Mouse (Mus musculus): ENCODE results near the gene Trpm6. TPM values are rescaled to one million over a fixed set of nuclear protein-coding genes. Genes with fewer than 3 reads are reported as not detected.

Trpm6 gene
- polyA plus RNA-seq, 1 experiment from 2014 or later: 0.43 TPM

DNA sequence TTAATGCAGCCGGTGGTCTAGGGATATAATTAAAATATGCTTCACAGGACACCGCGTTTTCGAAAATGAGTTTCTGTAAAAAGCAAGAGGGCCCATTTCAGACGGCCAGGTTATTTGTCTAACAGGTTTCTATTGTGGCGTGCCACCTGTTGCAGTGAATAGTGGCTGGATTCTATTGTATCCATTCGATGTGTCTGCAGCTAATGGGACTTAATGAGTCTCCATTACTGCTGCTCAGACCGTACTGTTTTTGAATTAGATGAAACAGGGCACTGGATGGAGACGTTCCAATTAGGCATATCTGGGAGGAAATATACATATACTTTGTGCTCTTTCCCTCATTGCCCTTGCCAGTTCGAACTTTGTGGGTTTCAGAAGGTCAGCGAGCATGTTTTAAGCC lies 92.8 kb downstream of the Trpm6 start:
- ATAC-seq (ENCODE audit: insufficient number of reproducible peaks, low FRiP score, low TSS enrichment, low read depth): no peak
- Histone ChIP-seq H3K36me3 (ENCODE audit: control insufficient read depth, insufficient read depth, low read length) (no peaks in the 10 kb centered on the region), H3K9me3 (ENCODE audit: control insufficient read depth, low read length) (no peaks in the 10 kb centered on the region), H3K27ac (replicated peaks; ENCODE audit: low read depth, low read length) (no peak overlapping the region), H3K4me2 (ENCODE audit: low read depth, severe bottlenecking) (no peak overlapping the region), H3K4me1 (ENCODE audit: control insufficient read depth, insufficient read depth, low read length) (no peaks in the 10 kb centered on the region), H3K9ac (ENCODE audit: low read length) (no peak overlapping the region), H3K27me3 (ENCODE audit: control insufficient read depth, insufficient read depth, low read length) (no peaks in the 10 kb centered on the region), H3K4me3 (ENCODE audit: low read depth, low read length) (no peak overlapping the region)
- 91% methylated on average over 11 of the region's 11 CpGs for WGBS
- DNase-seq (ENCODE audit: low spot score): no peak

DNA sequence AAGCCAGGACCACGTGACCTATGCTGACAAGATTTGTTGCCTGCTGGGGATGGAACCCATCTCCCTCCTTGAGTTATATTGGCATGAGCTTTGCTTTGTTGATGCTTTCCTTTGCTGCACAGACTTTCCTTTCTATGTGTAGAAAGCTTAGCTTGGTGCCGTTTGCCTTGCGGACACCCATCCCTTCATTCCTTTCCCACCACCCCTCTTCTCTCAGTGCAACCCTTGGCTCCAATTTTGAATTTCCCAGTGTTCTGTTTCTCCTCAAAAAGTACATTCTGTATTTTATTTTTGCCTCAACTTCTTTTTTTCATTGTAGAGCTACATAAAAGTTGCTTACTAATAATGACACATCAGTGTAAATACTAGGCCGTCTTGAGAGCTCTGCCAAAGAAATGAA lies 96.6 kb downstream of the Trpm6 start:
- DNase-seq (ENCODE audit: low spot score) (no peak), ATAC-seq (ENCODE audit: insufficient number of reproducible peaks, low FRiP score, low TSS enrichment, low read depth) (no peak)
- H3K27ac ChIP-seq (replicated peaks; ENCODE audit: low read depth, low read length): no peak overlapping the region
- no peak overlapping the region for H3K4me2 ChIP-seq (ENCODE audit: low read depth, severe bottlenecking)
- no peak overlapping the region for H3K9ac ChIP-seq (ENCODE audit: low read length)
- no peak overlapping the region for H3K4me3 ChIP-seq (ENCODE audit: low read depth, low read length)
- H3K9me3 ChIP-seq (ENCODE audit: control insufficient read depth, low read length): no peaks in the 10 kb centered on the region
- no peaks in the 10 kb centered on the region for H3K36me3 ChIP-seq (ENCODE audit: control insufficient read depth, insufficient read depth, low read length)
- H3K4me1 ChIP-seq (ENCODE audit: control insufficient read depth, insufficient read depth, low read length): no peaks in the 10 kb centered on the region
- no peaks in the 10 kb centered on the region for H3K27me3 ChIP-seq (ENCODE audit: control insufficient read depth, insufficient read depth, low read length)
- 89% methylated on average over 4 of the region's 4 CpGs for WGBS

- no peak for DNase-seq (ENCODE audit: low spot score)
- ATAC-seq (ENCODE audit: insufficient number of reproducible peaks, low FRiP score, low TSS enrichment, low read depth): no peak
- no peak overlapping the region for H3K9ac ChIP-seq (ENCODE audit: low read length)
Observed at GRCm38 (mm10) chr19:18868311-18868710, 118.5 kb downstream of the Trpm6 start.

GRCm38 (mm10) chr19:18872792-18873569 lies 123.2 kb downstream of the Trpm6 start:
- H3K9ac ChIP-seq (ENCODE audit: low read length): no peak overlapping the region
- DNase-seq (ENCODE audit: low spot score) (no peak), ATAC-seq (ENCODE audit: insufficient number of reproducible peaks, low FRiP score, low TSS enrichment, low read depth) (no peak)
- no peak overlapping the region for H3K27ac ChIP-seq (replicated peaks; ENCODE audit: low read depth, low read length)
- no peak overlapping the region for H3K4me2 ChIP-seq (ENCODE audit: low read depth, severe bottlenecking)
- H3K9me3 ChIP-seq (ENCODE audit: control insufficient read depth, low read length): no peaks in the 10 kb centered on the region
- H3K4me3 ChIP-seq (ENCODE audit: low read depth, low read length): no peak overlapping the region
- H3K4me1 ChIP-seq (ENCODE audit: control insufficient read depth, insufficient read depth, low read length): no peaks in the 10 kb centered on the region
- H3K36me3 ChIP-seq (ENCODE audit: control insufficient read depth, insufficient read depth, low read length): no peaks in the 10 kb centered on the region
- 60% methylated on average over 6 of the region's 6 CpGs for WGBS
- no peaks in the 10 kb centered on the region for H3K27me3 ChIP-seq (ENCODE audit: control insufficient read depth, insufficient read depth, low read length)

More at GRCm38 (mm10) chr19:18868311-18868710, 118.5 kb downstream of the Trpm6 start:
- WGBS: 51% methylated on average over 4 of the region's 4 CpGs
- H3K36me3 ChIP-seq (ENCODE audit: control insufficient read depth, insufficient read depth, low read length): no peaks in the 10 kb centered on the region
- no peaks in the 10 kb centered on the region for H3K27me3 ChIP-seq (ENCODE audit: control insufficient read depth, insufficient read depth, low read length)
- no peaks in the 10 kb centered on the region for H3K4me1 ChIP-seq (ENCODE audit: control insufficient read depth, insufficient read depth, low read length)
- H3K27ac ChIP-seq (replicated peaks; ENCODE audit: low read depth, low read length): no peak overlapping the region
- H3K4me2 ChIP-seq (ENCODE audit: low read depth, severe bottlenecking): no peak overlapping the region
- no peaks in the 10 kb centered on the region for H3K9me3 ChIP-seq (ENCODE audit: control insufficient read depth, low read length)
- no peak overlapping the region for H3K4me3 ChIP-seq (ENCODE audit: low read depth, low read length)

DNA sequence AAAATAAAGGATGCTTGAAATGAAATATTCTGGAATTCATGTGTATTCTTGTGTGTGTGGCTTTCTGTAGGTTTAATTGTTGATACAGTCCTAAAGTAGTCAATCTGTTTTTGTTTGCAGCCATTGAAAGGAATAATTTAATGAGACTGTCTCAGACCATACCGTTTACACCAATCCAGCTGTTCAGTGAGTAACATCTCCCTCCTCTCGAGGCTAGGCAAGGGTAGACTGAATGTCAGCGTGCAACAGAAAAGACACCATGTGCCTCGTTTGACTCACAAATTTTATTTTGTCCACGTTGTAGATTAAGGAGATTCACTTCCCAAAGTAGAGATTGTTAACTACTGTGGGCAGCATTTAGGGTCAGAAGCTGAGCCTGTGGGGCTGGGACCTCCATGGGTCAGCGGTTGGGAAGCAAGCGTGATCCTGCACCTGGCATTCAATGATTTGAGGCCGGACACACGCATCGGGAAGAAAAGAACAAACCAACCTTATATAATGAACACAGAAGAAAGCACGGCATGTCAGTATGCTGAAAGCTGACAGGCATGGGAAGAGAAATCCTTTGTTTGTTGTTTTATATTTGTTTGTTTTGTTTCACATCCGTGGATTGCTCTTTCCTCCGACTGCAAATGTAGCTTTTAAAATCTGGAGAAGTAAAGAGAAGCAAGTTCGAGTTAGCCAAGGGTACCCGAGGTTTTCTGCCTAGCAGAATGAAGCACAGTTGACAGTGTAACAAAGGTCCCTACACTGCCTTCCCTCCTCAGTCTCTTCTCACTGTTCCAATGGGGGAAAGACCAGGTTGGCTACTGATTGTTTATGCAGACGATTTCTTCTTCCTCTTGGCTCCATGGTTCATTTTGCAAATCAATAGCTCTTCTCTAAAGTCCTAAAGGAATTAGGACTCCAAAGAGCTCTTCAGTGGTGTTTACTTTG lies 124.2 kb downstream of the Trpm6 start:
- no peak for ATAC-seq (ENCODE audit: insufficient number of reproducible peaks, low FRiP score, low TSS enrichment, low read depth)
- H3K4me2 ChIP-seq (ENCODE audit: low read depth, severe bottlenecking): no peak overlapping the region
- DNase-seq (ENCODE audit: low spot score): no peak

GRCm38 (mm10) chr19:18879264-18879663 lies 129.5 kb downstream of the Trpm6 start:
- H3K4me3 ChIP-seq (ENCODE audit: low read depth, low read length): no peak overlapping the region
- no peak overlapping the region for H3K9ac ChIP-seq (ENCODE audit: low read length)
- DNase-seq (ENCODE audit: low spot score) (no peak), ATAC-seq (ENCODE audit: insufficient number of reproducible peaks, low FRiP score, low TSS enrichment, low read depth) (no peak)
- H3K27ac ChIP-seq (replicated peaks; ENCODE audit: low read depth, low read length): no peak overlapping the region
- WGBS: 52% methylated on average over 4 of the region's 4 CpGs
- peaks cover 2% of the 10 kb centered on the region; the same call in 1 of the 2 replicates for H3K4me1 ChIP-seq (ENCODE audit: control insufficient read depth, insufficient read depth, low read length)
- no peaks in the 10 kb centered on the region for H3K36me3 ChIP-seq (ENCODE audit: control insufficient read depth, insufficient read depth, low read length)
- no peaks in the 10 kb centered on the region for H3K9me3 ChIP-seq (ENCODE audit: control insufficient read depth, low read length)
- H3K27me3 ChIP-seq (ENCODE audit: control insufficient read depth, insufficient read depth, low read length): no peaks in the 10 kb centered on the region
- no peak overlapping the region for H3K4me2 ChIP-seq (ENCODE audit: low read depth, severe bottlenecking)

More for the DNA sequence above, 124.2 kb downstream of the Trpm6 start:
- no peaks in the 10 kb centered on the region for H3K9me3 ChIP-seq (ENCODE audit: control insufficient read depth, low read length)
- no peak overlapping the region for H3K9ac ChIP-seq (ENCODE audit: low read length)
- WGBS: 77% methylated on average over 16 of the region's 16 CpGs
- H3K36me3 ChIP-seq (ENCODE audit: control insufficient read depth, insufficient read depth, low read length): no peaks in the 10 kb centered on the region
- H3K4me3 ChIP-seq (ENCODE audit: low read depth, low read length): no peak overlapping the region
- H3K27ac ChIP-seq (replicated peaks; ENCODE audit: low read depth, low read length): no peak overlapping the region
- H3K27me3 ChIP-seq (ENCODE audit: control insufficient read depth, insufficient read depth, low read length): no peaks in the 10 kb centered on the region
- no peaks in the 10 kb centered on the region for H3K4me1 ChIP-seq (ENCODE audit: control insufficient read depth, insufficient read depth, low read length)

DNA sequence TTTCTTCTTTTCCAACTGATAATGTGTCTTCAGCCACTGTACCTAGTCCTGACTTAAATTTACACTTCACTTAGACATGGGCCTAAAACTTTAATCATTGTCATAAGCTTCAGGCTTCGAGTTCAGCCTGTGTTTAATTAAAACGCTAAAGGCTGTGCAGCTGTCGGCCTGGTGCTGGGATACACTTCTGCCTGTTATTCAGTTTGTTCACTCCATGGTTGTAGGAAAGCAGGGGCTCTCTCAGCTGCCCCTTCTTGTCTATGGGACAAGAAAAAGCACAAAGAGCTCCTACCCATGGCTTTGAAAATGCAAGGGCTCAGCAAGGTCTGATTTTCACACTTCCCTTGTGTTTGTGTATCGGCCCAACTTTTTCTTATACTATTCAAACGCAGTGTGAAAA lies 131.4 kb downstream of the Trpm6 start:
- Histone ChIP-seq H3K9me3 (ENCODE audit: control insufficient read depth, low read length) (no peaks in the 10 kb centered on the region), H3K4me1 (ENCODE audit: control insufficient read depth, insufficient read depth, low read length) (peaks cover 2% of the 10 kb centered on the region; the same call in 1 of the 2 replicates), H3K27me3 (ENCODE audit: control insufficient read depth, insufficient read depth, low read length) (no peaks in the 10 kb centered on the region), H3K4me2 (ENCODE audit: low read depth, severe bottlenecking) (no peak overlapping the region), H3K9ac (ENCODE audit: low read length) (no peak overlapping the region), H3K27ac (replicated peaks; ENCODE audit: low read depth, low read length) (no peak overlapping the region), H3K36me3 (ENCODE audit: control insufficient read depth, insufficient read depth, low read length) (no peaks in the 10 kb centered on the region), H3K4me3 (ENCODE audit: low read depth, low read length) (no peak overlapping the region)
- no peak for ATAC-seq (ENCODE audit: insufficient number of reproducible peaks, low FRiP score, low TSS enrichment, low read depth)
- DNase-seq (ENCODE audit: low spot score): no peak
- WGBS: 53% methylated on average over 5 of the region's 5 CpGs

GRCm38 (mm10) chr19:18887646-18888407 lies 138.0 kb downstream of the Trpm6 start:
- ATAC-seq (ENCODE audit: insufficient number of reproducible peaks, low FRiP score, low TSS enrichment, low read depth): no peak
- peaks cover 7% of the 10 kb centered on the region for H3K4me1 ChIP-seq (ENCODE audit: control insufficient read depth, insufficient read depth, low read length)
- H3K9me3 ChIP-seq (ENCODE audit: control insufficient read depth, low read length): no peaks in the 10 kb centered on the region
- no peak overlapping the region for H3K27ac ChIP-seq (replicated peaks; ENCODE audit: low read depth, low read length)
- H3K4me3 ChIP-seq (ENCODE audit: low read depth, low read length): no peak overlapping the region
- H3K4me2 ChIP-seq (ENCODE audit: low read depth, severe bottlenecking): no peak overlapping the region
- H3K9ac ChIP-seq (ENCODE audit: low read length): no peak overlapping the region
- no peaks in the 10 kb centered on the region for H3K36me3 ChIP-seq (ENCODE audit: control insufficient read depth, insufficient read depth, low read length)
- 19% methylated on average over 11 of the region's 11 CpGs for WGBS
- DNase-seq (ENCODE audit: low spot score): no peak
- H3K27me3 ChIP-seq (ENCODE audit: control insufficient read depth, insufficient read depth, low read length): no peaks in the 10 kb centered on the region
